Mouse (Mus musculus): ENCODE measurements around the gene Grik1. TPM values are rescaled to one million over a fixed set of nuclear protein-coding genes. Genes with fewer than 3 reads are reported as not detected.

The Grik1 gene
- polyA plus RNA-seq, 1 experiment from 2014 or later, result 1.0 TPM

- 86% methylated on average over 1 of the region's 1 CpGs for WGBS
Observed at GRCm38 (mm10) chr16:87944318-87944717, 345.7 kb downstream of the Grik1 start.

GRCm38 (mm10) chr16:87942103-87942865 lies 347.8 kb downstream of the Grik1 start:
- H3K27me3 ChIP-seq (ENCODE audit: poor library complexity, severe bottlenecking), result no peaks in the 10 kb centered on the region
- H3K9me3 ChIP-seq, result no peaks in the 10 kb centered on the region
- no peak overlapping the region for H3K4me3 ChIP-seq
- H3K36me3 ChIP-seq (replicated peaks), result no peaks in the 10 kb centered on the region
- H3K4me1 ChIP-seq, result no peaks in the 10 kb centered on the region
- no peak overlapping the region for H3K27ac ChIP-seq
- no peak for DNase-seq (ENCODE audit: extremely low spot score, low spot score)
- WGBS, result 90% methylated on average over 13 of the region's 13 CpGs

More at GRCm38 (mm10) chr16:87944318-87944717, 345.7 kb downstream of the Grik1 start:
- no peaks in the 10 kb centered on the region for H3K27me3 ChIP-seq (ENCODE audit: poor library complexity, severe bottlenecking)
- no peak overlapping the region for H3K4me3 ChIP-seq
- DNase-seq (ENCODE audit: extremely low spot score, low spot score), result no peak
- H3K9me3 ChIP-seq, result no peaks in the 10 kb centered on the region
- no peaks in the 10 kb centered on the region for H3K4me1 ChIP-seq
- H3K36me3 ChIP-seq (replicated peaks), result no peaks in the 10 kb centered on the region
- H3K27ac ChIP-seq, result no peak overlapping the region

DNA sequence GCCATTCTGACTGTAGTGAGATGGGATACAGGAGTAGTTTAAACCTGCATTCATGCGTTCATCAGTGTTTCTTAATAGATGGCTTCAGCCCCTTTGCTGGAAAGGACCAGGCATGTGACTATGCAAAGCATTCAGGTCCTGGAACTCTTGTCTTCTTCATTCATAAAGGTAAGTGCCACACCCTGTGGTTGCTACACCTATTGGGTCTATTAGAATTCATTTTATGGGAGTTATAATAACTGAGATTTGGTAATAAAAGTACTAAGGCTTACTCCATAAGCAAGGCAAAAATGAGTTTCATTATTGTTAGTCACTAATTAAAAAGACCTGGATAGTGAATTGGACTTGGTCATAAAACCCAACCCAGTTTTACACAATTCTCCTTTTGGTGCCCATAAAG lies 355.4 kb downstream of the Grik1 start:
- H3K4me3 ChIP-seq, result no peak overlapping the region
- no peak for DNase-seq (ENCODE audit: extremely low spot score, low spot score)
- 89% methylated on average over 1 of the region's 1 CpGs for WGBS

GRCm38 (mm10) chr16:87931358-87931757 lies 358.7 kb downstream of the Grik1 start:
- Histone ChIP-seq H3K36me3 (replicated peaks) (no peaks in the 10 kb centered on the region), H3K4me1 (no peaks in the 10 kb centered on the region), H3K27me3 (ENCODE audit: poor library complexity, severe bottlenecking) (no peaks in the 10 kb centered on the region), H3K4me3 (no peak overlapping the region), H3K9me3 (no peaks in the 10 kb centered on the region), H3K27ac (no peak overlapping the region)
- WGBS, result 87% methylated on average over 2 of the region's 2 CpGs
- no peak for DNase-seq (ENCODE audit: extremely low spot score, low spot score)

More for the DNA sequence above, 355.4 kb downstream of the Grik1 start:
- H3K4me1 ChIP-seq, result no peaks in the 10 kb centered on the region
- H3K27me3 ChIP-seq (ENCODE audit: poor library complexity, severe bottlenecking), result no peaks in the 10 kb centered on the region
- no peak overlapping the region for H3K27ac ChIP-seq
- H3K36me3 ChIP-seq (replicated peaks), result no peaks in the 10 kb centered on the region
- no peaks in the 10 kb centered on the region for H3K9me3 ChIP-seq

DNA sequence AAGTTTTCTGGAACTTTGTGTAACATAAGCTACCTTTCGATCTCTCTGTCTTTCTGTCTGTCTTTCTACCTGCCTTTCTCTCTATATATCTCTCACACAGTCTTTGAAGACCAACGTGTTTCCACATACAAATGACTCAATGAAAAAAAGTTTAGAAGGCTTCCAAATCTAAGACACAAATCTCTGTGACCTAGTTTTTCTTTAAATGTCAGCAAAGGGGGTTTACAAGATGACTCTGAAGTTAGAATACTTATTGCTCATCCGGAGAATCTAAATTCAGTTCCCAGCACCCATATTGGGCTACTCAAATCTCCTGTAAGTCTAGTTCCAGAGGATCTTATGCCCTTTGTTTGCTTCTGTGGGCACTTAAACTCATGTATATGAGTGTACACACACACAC lies 359.5 kb downstream of the Grik1 start:
- Histone ChIP-seq H3K9me3 (no peaks in the 10 kb centered on the region), H3K4me3 (no peak overlapping the region), H3K27me3 (ENCODE audit: poor library complexity, severe bottlenecking) (no peaks in the 10 kb centered on the region), H3K27ac (no peak overlapping the region), H3K4me1 (no peaks in the 10 kb centered on the region), H3K36me3 (replicated peaks) (no peaks in the 10 kb centered on the region)
- WGBS, result 89% methylated on average over 3 of the region's 3 CpGs
- no peak for DNase-seq (ENCODE audit: extremely low spot score, low spot score)

- H3K9me3 ChIP-seq, result no peaks in the 10 kb centered on the region
- H3K27me3 ChIP-seq (ENCODE audit: poor library complexity, severe bottlenecking), result no peaks in the 10 kb centered on the region
- H3K4me1 ChIP-seq, result no peaks in the 10 kb centered on the region
- WGBS, result 98% methylated on average over 1 of the region's 1 CpGs
- no peak for DNase-seq (ENCODE audit: extremely low spot score, low spot score)
- no peak overlapping the region for H3K27ac ChIP-seq
- no peak overlapping the region for H3K4me3 ChIP-seq
- H3K36me3 ChIP-seq (replicated peaks), result no peaks in the 10 kb centered on the region
Observed at GRCm38 (mm10) chr16:87928671-87929070, 361.4 kb downstream of the Grik1 start.

GRCm38 (mm10) chr16:87917897-87918296 lies 372.2 kb downstream of the Grik1 start:
- no peak for DNase-seq (ENCODE audit: extremely low spot score, low spot score)
- no peak overlapping the region for H3K27ac ChIP-seq
- no peaks in the 10 kb centered on the region for H3K36me3 ChIP-seq (replicated peaks)
- no peak overlapping the region for H3K4me3 ChIP-seq
- H3K9me3 ChIP-seq, result no peaks in the 10 kb centered on the region
- WGBS, result 82% methylated on average over 4 of the region's 4 CpGs
- H3K27me3 ChIP-seq (ENCODE audit: poor library complexity, severe bottlenecking), result no peaks in the 10 kb centered on the region
- H3K4me1 ChIP-seq, result peaks cover 21% of the 10 kb centered on the region

GRCm38 (mm10) chr16:87917157-87917546 lies 372.9 kb downstream of the Grik1 start:
- 11% methylated on average over 1 of the region's 1 CpGs for WGBS
- peak overlapping the region; percentile 71 for H3K27ac ChIP-seq
- peak; percentile 17 for DNase-seq (ENCODE audit: extremely low spot score, low spot score)

DNA sequence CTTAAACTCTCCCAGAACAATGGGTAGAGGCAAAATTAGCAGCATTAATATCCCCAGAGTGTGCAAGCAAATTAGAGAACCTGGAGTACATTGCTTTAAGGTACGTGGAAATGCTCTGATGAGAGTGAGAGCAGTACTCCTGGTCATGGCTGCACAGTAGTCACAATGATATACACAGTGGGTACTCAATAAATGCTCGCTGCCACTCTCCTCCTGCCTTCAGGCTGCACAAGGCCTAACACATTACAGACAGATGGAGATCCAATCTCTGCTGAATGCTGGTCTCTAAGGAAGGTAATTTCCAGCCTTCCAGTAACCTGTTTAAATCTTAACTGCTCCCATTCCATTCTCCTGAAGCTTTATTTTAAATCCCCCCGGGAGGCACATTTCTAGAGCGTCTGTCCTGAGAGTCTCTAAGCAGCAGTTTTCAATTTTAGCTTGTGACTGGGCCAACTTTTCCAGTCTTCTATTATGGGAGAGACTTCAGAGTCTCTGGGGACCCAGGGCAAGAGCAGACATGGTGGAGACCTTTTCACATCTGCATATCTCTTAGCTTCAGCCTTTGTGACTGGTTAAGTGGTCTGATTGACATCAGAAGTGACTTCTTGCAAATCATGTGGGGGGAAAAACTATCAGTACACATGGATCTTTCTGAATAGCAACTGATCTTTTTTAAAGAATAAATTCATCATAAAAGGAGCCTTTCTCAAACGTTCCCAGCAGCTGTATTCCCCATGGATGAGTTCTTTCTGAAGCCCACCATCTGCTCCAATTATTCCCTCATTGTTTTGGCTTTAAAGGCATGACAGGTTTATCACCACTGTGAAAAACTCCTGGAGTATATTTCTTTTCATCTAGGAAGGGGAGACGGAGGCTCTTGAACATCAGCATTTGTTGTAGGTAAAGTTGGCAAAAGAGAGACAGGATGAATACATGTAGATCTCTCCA lies 373.6 kb downstream of the Grik1 start:
- 57% methylated on average over 6 of the region's 6 CpGs for WGBS
- DNase-seq (ENCODE audit: extremely low spot score, low spot score), result no peak

More at GRCm38 (mm10) chr16:87917157-87917546, 372.9 kb downstream of the Grik1 start:
- H3K4me3 ChIP-seq, result no peak overlapping the region
- H3K9me3 ChIP-seq, result no peaks in the 10 kb centered on the region
- no peaks in the 10 kb centered on the region for H3K27me3 ChIP-seq (ENCODE audit: poor library complexity, severe bottlenecking)
- no peaks in the 10 kb centered on the region for H3K36me3 ChIP-seq (replicated peaks)
- H3K4me1 ChIP-seq, result peaks cover 21% of the 10 kb centered on the region

DNA sequence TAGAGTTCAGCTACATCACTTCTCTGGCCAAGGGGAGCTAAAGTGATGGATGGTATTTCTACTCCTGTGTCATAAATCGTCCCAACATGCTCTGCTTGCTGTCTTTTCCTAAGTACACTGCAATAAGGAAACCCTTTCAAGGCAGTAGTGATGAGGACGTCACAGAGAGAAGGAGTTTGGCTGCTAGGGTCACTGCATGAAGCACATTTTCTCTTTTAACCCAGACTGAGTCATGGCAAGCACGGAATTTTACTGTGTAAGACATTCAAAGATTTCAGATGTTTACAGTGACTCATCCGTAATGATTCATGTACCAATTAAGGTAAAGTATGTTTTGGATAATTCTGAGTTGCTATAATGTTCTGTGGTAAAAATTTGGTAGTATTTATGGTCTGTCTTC lies 374.9 kb downstream of the Grik1 start:
- 89% methylated on average over 4 of the region's 4 CpGs for WGBS
- no peak for DNase-seq (ENCODE audit: extremely low spot score, low spot score)
- Histone ChIP-seq H3K27me3 (ENCODE audit: poor library complexity, severe bottlenecking) (no peaks in the 10 kb centered on the region), H3K4me1 (peaks cover 21% of the 10 kb centered on the region), H3K36me3 (replicated peaks) (no peaks in the 10 kb centered on the region), H3K9me3 (no peaks in the 10 kb centered on the region), H3K27ac (no peak overlapping the region), H3K4me3 (no peak overlapping the region)

More for the DNA sequence above, 373.6 kb downstream of the Grik1 start:
- Histone ChIP-seq H3K4me1 (peaks cover 21% of the 10 kb centered on the region), H3K27me3 (ENCODE audit: poor library complexity, severe bottlenecking) (no peaks in the 10 kb centered on the region), H3K9me3 (no peaks in the 10 kb centered on the region), H3K27ac (peak overlapping the region; percentile 71), H3K36me3 (replicated peaks) (no peaks in the 10 kb centered on the region), H3K4me3 (no peak overlapping the region)

DNA sequence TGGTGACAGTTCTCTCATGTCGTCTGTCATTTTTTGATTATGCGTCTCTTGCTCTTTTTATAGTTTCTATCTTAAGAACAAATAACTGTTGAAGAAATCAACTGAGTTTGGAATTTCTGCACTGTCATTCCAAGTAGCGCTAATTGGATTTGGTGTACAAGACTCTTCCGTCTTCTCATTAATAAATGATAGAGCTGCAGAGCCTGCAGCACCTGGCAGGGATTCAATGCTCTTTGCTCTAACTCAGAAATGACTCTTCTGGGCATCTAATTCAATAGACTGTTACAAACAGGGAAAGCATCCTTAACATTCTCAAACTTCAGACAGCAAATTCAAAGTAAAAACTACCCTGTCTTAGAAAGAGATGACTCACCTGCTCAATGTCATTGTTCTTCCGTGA lies 376.3 kb downstream of the Grik1 start:
- H3K36me3 ChIP-seq (replicated peaks), result no peaks in the 10 kb centered on the region
- 93% methylated on average over 5 of the region's 5 CpGs for WGBS
- H3K27ac ChIP-seq, result no peak overlapping the region
- H3K9me3 ChIP-seq, result no peaks in the 10 kb centered on the region
- no peaks in the 10 kb centered on the region for H3K27me3 ChIP-seq (ENCODE audit: poor library complexity, severe bottlenecking)
- DNase-seq (ENCODE audit: extremely low spot score, low spot score), result no peak
- H3K4me3 ChIP-seq, result no peak overlapping the region
- peaks cover 21% of the 10 kb centered on the region for H3K4me1 ChIP-seq

GRCm38 (mm10) chr16:87911201-87911600 lies 378.9 kb downstream of the Grik1 start:
- Histone ChIP-seq H3K36me3 (replicated peaks) (no peaks in the 10 kb centered on the region), H3K27ac (no peak overlapping the region), H3K9me3 (no peaks in the 10 kb centered on the region), H3K4me1 (peaks cover 3% of the 10 kb centered on the region), H3K4me3 (no peak overlapping the region), H3K27me3 (ENCODE audit: poor library complexity, severe bottlenecking) (no peaks in the 10 kb centered on the region)
- no peak for DNase-seq (ENCODE audit: extremely low spot score, low spot score)
- 71% methylated on average over 2 of the region's 2 CpGs for WGBS

DNA sequence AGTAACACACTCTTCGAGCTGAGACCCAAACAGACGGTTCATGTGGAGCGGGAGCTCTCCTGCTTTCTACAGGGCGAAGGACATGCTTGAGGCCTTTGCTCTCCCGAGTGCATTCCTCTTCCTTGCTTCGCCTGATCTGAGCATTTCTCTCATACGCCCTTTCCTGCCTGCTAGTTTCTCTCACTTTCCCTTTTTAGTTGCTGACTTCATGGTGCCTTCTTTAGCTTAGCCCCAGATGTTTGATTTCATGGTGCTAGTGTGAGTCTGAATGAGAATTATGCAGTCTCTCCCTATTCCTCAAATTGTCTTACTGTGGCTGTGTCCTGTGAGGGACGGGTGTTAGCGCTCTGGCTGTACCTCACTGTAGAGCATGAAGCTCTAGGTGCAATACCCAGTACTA lies 388.0 kb downstream of the Grik1 start:
- H3K4me3 ChIP-seq, result no peak overlapping the region
- DNase-seq (ENCODE audit: extremely low spot score, low spot score), result no peak
- 83% methylated on average over 9 of the region's 9 CpGs for WGBS
- H3K36me3 ChIP-seq (replicated peaks), result no peaks in the 10 kb centered on the region
- H3K4me1 ChIP-seq, result no peaks in the 10 kb centered on the region
- H3K9me3 ChIP-seq, result no peaks in the 10 kb centered on the region
- no peak overlapping the region for H3K27ac ChIP-seq
- no peaks in the 10 kb centered on the region for H3K27me3 ChIP-seq (ENCODE audit: poor library complexity, severe bottlenecking)
